Mouse (Mus musculus) stomach, postnatal 0 days (tissue): ENCODE measurements around the gene Hip1r.

Experiments used
- CTCF ChIP-seq: IDR thresholded peaks from 2 replicates; pipeline ENCODE4 v1.5.1; 2016; ENCODE audit warnings: antibody characterized with exemption, low read depth, mild to moderate bottlenecking, moderate library complexity
- EP300 ChIP-seq: optimal IDR thresholded peaks from 2 replicates; pipeline ENCODE3; 2016; ENCODE audit warnings: antibody characterized with exemption

GRCm38 (mm10) chr5:123979980-123980369, 6.5 kb downstream of the Hip1r start:
- TF ChIP-seq CTCF (no peak), EP300 (no peak)
